Mouse (Mus musculus) midbrain, embryonic 12.5 days (tissue): Measurements from ENCODE around the gene Kiz. TPM values are rescaled to one million over a fixed set of nuclear protein-coding genes. Genes with fewer than 3 reads are reported as not detected.

Source experiments
- polyA plus RNA-seq: library from polyadenylated mRNA; unstranded; fragments of >200 nt; fragmentation: Nextera tagmentation; extraction: Ambion mirVana; gene quantifications from 2 replicates; pipeline ENCODE4 v1.2.1, GENCODE M21; 2016

Gene Kiz
- polyA plus RNA-seq, 1 experiment from 2014 or later, result 33.3 TPM

Other genes with a start within 250 kb of the Kiz start
- 91.3 and 92.7 TPM in 2 replicates for gene Xrn2, start 157.1 kb downstream of the Kiz start, polyA plus RNA-seq
- 3.0 and 3.4 TPM in 2 replicates for gene Nkx2-4, start 229.6 kb downstream of the Kiz start, polyA plus RNA-seq